Mouse (Mus musculus) urinary bladder, adult 2 months (tissue): ENCODE results near the gene Gm3667. TPM values are rescaled to one million over a fixed set of nuclear protein-coding genes. Genes with fewer than 3 reads are reported as not detected.
"Not testable (repeated sequence)": the region's sequence is repeated elsewhere in the genome, so short reads cannot be mapped to it uniquely, and the experiment has no call there.

Experiments used
- DNase-seq: peaks from one replicate; pipeline ENCODE4 v3.0.0; 2022; ENCODE audit warnings: low spot score
- polyA plus RNA-seq: library from polyadenylated mRNA; depleted of rRNA; stranded (reverse); fragments of >200 nt; gene quantifications from 2 replicates; pipeline ENCODE4 v1.2.3, GENCODE M21; 2012; rRNA removed

The Gm3667 gene
- polyA plus RNA-seq, result 1.4 and 1.8 TPM in 2 replicates

DNA sequence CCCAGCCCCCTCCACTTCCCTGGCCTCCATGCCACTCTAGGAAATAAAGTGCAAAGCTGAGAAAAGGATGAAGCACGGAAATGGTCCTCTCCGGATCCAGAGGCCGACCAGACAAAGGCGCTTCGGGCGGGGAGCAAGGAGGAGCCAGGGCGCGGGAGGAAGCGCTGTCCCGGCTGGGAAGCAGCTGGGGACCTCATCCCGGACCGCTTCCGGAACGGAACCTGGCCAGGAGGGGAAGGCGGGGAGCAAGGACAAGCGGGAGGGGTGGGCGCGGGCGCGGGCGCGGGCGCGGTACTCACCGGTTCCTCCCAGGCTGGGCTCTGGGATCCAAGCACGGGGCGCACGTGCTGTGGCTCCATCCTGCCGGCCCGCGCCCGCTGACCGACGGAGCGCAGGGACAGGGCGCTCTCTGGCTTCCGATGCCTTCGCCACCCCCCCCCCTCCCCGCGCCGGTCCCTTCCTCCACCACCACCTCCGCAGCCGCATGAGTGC, at the start of gene Gm3667:
Gm3667 (minus strand) TSS at position 442 of the 492 bp plus-strand sequence.
- DNase-seq, result not testable (repeated sequence)

DNA sequence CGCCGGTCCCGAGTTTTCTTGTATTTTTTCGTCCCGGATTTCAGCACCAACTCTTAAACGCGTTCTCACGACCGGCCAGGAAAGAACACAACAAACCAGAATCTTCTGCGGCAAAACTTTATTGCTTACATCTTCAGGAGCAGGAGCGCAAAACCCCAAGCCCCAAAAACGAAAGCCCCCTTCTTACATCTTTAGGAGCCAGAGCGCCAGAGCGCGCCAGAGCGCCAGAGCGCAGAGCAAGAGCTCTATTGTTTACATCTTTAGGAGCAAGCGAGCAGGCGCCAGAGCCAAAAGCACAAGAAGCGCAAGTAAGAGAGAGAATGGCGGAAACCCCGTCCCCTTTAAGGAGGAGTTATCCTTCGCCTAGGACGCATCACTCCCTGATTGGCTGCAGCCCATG, 10.1 kb upstream of the Gm3667 start:
- DNase-seq, result peak; percentile 21

DNA sequence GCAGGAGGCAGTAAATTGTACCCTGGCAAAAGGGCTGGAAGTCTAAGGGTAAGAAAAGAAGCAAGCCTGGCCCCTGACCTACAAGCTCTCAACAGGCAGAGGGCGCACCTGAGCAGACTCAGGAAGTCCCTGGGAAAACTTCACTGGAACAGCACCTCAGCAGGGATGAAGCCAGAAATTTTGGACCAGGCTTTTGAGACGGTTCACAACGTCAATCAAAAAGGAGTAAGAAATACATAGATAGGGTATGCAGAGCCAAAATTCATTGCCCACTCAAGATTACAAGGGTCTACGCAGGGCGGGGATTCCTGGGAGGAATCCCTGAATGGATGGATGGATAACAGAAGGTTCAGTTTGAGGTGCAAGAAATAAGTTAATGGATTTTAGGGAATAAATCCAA, 951 bp downstream of the Gm3667 start:
- not testable (repeated sequence) for DNase-seq

DNA sequence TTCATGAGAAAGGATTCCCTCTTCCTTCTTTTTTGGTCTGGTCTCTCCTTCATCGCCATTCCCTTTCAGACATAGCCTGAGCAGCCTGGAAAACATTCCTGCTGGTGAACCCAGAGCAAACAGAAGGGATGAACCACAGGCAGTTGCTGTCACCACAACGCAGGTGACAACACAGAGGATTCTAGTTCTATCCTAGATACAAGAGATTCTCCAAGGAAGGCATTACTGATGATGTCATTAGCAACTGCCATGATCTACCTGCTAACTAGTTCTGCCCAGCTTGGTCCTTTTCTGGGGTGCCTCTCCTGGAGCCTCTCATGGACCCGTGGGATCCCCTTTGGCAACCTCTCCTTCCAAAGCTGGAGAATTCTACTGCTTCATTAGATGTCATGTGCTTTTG, 49.6 kb downstream of the Gm3667 start, which contains the start of gene Gm3642:
Gm3642 (minus strand) TSS at position 101 of the 400 bp plus-strand sequence.
- not testable (repeated sequence) for DNase-seq

DNA sequence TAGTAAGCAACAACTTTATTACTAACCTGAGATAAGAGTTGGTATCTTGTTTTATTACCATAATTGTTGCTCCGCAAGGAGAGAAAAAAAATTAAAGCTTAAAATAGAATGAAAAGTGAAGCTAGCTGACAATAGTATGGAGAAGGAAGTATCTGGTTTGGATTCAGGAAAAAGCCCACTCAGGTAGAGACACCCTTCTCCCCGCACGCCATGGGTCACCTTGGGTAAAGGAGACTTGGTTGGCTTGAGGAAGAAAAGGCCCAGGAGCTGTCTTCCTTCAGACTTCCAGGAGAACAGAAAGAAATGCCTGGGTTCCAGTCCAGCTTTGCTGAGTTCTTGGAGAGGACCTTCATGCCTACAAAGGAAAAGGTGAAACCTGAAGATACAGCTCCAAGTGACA, 66.5 kb downstream of the Gm3667 start:
- not testable (repeated sequence) for DNase-seq

Other genes starting within 250 kb of the Gm3667 start
- not detected in 2 replicates for gene Gm10251, start 205.8 kb downstream of the Gm3667 start, polyA plus RNA-seq
- 0.04 TPM in 1 of 2 replicates, not detected in the other for gene Gm8050, start 169.7 kb downstream of the Gm3667 start, polyA plus RNA-seq
- gene Gm3636, start 147.6 kb downstream of the Gm3667 start, polyA plus RNA-seq, result 9.9 and 19.2 TPM in 2 replicates
- not detected in 2 replicates for gene Gm8362, start 115.6 kb downstream of the Gm3667 start, polyA plus RNA-seq
- gene Gm3642, start 49.7 kb downstream of the Gm3667 start, polyA plus RNA-seq, result not detected in 2 replicates
- not detected in 2 replicates for gene Gm6356, start 83.9 kb upstream of the Gm3667 start, polyA plus RNA-seq
- gene Gm10406, start 137.5 kb upstream of the Gm3667 start, polyA plus RNA-seq, result 0.52 and 0.73 TPM in 2 replicates
- gene Gm3685, start 155.0 kb upstream of the Gm3667 start, polyA plus RNA-seq, result not detected in 2 replicates
- gene Gm3696, start 210.7 kb upstream of the Gm3667 start, polyA plus RNA-seq, result 4.1 and 5.7 TPM in 2 replicates
- not detected in 2 replicates for gene Gm6676, start 235.4 kb upstream of the Gm3667 start, polyA plus RNA-seq